Mouse (Mus musculus) telencephalon, adult 2 months (tissue): ENCODE results near the gene Clptm1l.

Experiments used
- DNase-seq: peaks from one replicate; pipeline ENCODE4 v3.0.0-alpha.2; 2011; ENCODE audit warnings: low read depth, low spot score

Gene Clptm1l

GRCm38 (mm10) chr13:73658953-73659352 is 55.1 kb downstream of the Clptm1l start:
- DNase-seq: no peak

- DNase-seq: no peak
These were observed 56.4 kb downstream of the Clptm1l start for GRCm38 (mm10) chr13:73660163-73660695.
